Mouse (Mus musculus) spleen, adult 2 months (tissue): ENCODE measurements around the gene Comp. TPM values are rescaled to one million over a fixed set of nuclear protein-coding genes. Genes with fewer than 3 reads are reported as not detected.

Experiments used
- DNase-seq, 2 experiments: peaks; one replicate each; pipeline versions ENCODE4 v3.0.0 to v3.0.0-alpha.2; 2012 to 2021; ENCODE audit warnings: low spot score in 2 of 2, low read depth in 1 of 2
- H3K27ac ChIP-seq: fragments of 200-500 bp; 2 replicates; pipeline ENCODE4 v1.5.1; 2012; ENCODE audit warnings: low read length, inconsistent platforms; ENCODE audit not compliant: insufficient read depth
- H3K27me3 ChIP-seq: fragments of 200-500 bp; 2 replicates; pipeline ENCODE4 v1.6.1; 2012; ENCODE audit warnings: mild to moderate bottlenecking, moderate library complexity, low read length, inconsistent platforms; ENCODE audit not compliant: control insufficient read depth, insufficient read depth
- H3K36me3 ChIP-seq: fragments of 200-500 bp; 2 replicates; pipeline ENCODE4 v1.6.1; 2012; ENCODE audit warnings: mild to moderate bottlenecking, low read length, inconsistent platforms; ENCODE audit not compliant: control insufficient read depth, insufficient read depth
- H3K4me1 ChIP-seq: fragments of 200-500 bp; 2 replicates; pipeline ENCODE4 v1.6.1; 2011; ENCODE audit warnings: inconsistent platforms; ENCODE audit not compliant: control insufficient read depth, insufficient read depth, insufficient read length
- H3K4me3 ChIP-seq: fragments of 200-500 bp; 2 replicates; pipeline ENCODE4 v1.5.1; 2011; ENCODE audit warnings: mild to moderate bottlenecking, inconsistent platforms; ENCODE audit not compliant: insufficient read depth, insufficient read length; ENCODE audit errors: extremely low read depth
- CTCF ChIP-seq: fragments of 200-500 bp; IDR thresholded peaks from 2 replicates; pipeline ENCODE4 v1.5.1; 2011; ENCODE audit warnings: mild to moderate bottlenecking, inconsistent platforms; ENCODE audit not compliant: insufficient read depth, insufficient read length, insufficient replicate concordance; ENCODE audit errors: extremely low read depth
- POLR2A ChIP-seq: fragments of 200-500 bp; IDR thresholded peaks from 2 replicates; pipeline ENCODE4 v1.6.1; 2011; ENCODE audit warnings: low read depth, low read length, inconsistent platforms
- WGBS: fragments of 180-500 bp; shearing (Covaris S2); methylation state at CpG from one replicate; pipeline ENCODE4 v1.1.7; 2018; 5-methylcytosine and 5-hydroxymethylcytosine counted together
- polyA plus RNA-seq: library from polyadenylated mRNA; depleted of rRNA; stranded (reverse); fragments of >200 nt; gene quantifications from 2 replicates; pipeline ENCODE4 v1.2.3, GENCODE M21; 2012; rRNA removed

Gene Comp
- 0.46 and 0.56 TPM in 2 replicates for polyA plus RNA-seq

GRCm38 (mm10) chr8:70373397-70374317 is at the start of gene Comp:
Gene Comp (plus strand): TSS chr8:70373558.
- Histone ChIP-seq H3K36me3 (no peaks in the 10 kb centered on the region), H3K4me1 (peaks cover 21% of the 10 kb centered on the region), H3K27ac (no peak within 1 kb of the TSS), H3K4me3 (peak within 1 kb of the TSS; percentile 47; the same call in 1 of the 2 replicates), H3K27me3 (peaks cover 24% of the 10 kb centered on the region)
- DNase-seq = no peak
- TF ChIP-seq CTCF = no peak
- TF ChIP-seq POLR2A = no peak
- WGBS = 11% methylated on average over 47 of the region's 47 CpGs

- WGBS = 90% methylated on average over 3 of the region's 3 CpGs
- Histone ChIP-seq H3K27ac (no peak overlapping the region), H3K4me3 (no peak overlapping the region), H3K27me3 (no peaks in the 10 kb centered on the region), H3K36me3 (no peaks in the 10 kb centered on the region), H3K4me1 (no peaks in the 10 kb centered on the region)
- TF ChIP-seq POLR2A (no peak), CTCF (no peak)
- no peak for DNase-seq
Observed at GRCm38 (mm10) chr8:70323716-70324115, 49.6 kb upstream of the Comp start.

GRCm38 (mm10) chr8:70327512-70327911 is 45.8 kb upstream of the Comp start:
- Histone ChIP-seq H3K4me1 (no peaks in the 10 kb centered on the region), H3K27me3 (no peaks in the 10 kb centered on the region), H3K36me3 (peaks cover 16% of the 10 kb centered on the region), H3K27ac (no peak overlapping the region), H3K4me3 (no peak overlapping the region)
- TF ChIP-seq CTCF (no peak), POLR2A (no peak)
- no peak for DNase-seq
- 88% methylated on average over 6 of the region's 6 CpGs for WGBS

GRCm38 (mm10) chr8:70329124-70329834 is 44.1 kb upstream of the Comp start, which contains the start of gene Gdf1:
Gene Gdf1 (plus strand): TSS chr8:70329817.
- no peak for TF ChIP-seq CTCF
- no peak for TF ChIP-seq POLR2A
- 62% methylated on average over 14 of the region's 14 CpGs for WGBS
- no peak within 1 kb of the TSS for H3K4me3 ChIP-seq
- H3K27ac ChIP-seq = no peak within 1 kb of the TSS
- peaks cover 33% of the 10 kb centered on the region for H3K36me3 ChIP-seq
- H3K4me1 ChIP-seq = no peaks in the 10 kb centered on the region
- H3K27me3 ChIP-seq = no peaks in the 10 kb centered on the region
- no peak for DNase-seq

GRCm38 (mm10) chr8:70329835-70330740 is 43.3 kb upstream of the Comp start:
- no peak for TF ChIP-seq POLR2A
- no peak for TF ChIP-seq CTCF
- H3K4me3 ChIP-seq = no peak overlapping the region
- DNase-seq = no peak
- H3K27ac ChIP-seq = no peak overlapping the region
- 42% methylated on average over 45 of the region's 45 CpGs for WGBS
- peaks cover 41% of the 10 kb centered on the region for H3K36me3 ChIP-seq
- H3K4me1 ChIP-seq = no peaks in the 10 kb centered on the region
- no peaks in the 10 kb centered on the region for H3K27me3 ChIP-seq

- TF ChIP-seq CTCF (no peak), POLR2A (no peak)
- H3K36me3 ChIP-seq = peaks cover 46% of the 10 kb centered on the region
- no peak overlapping the region for H3K27ac ChIP-seq
- WGBS = 86% methylated on average over 53 of the region's 53 CpGs
- no peaks in the 10 kb centered on the region for H3K4me1 ChIP-seq
- DNase-seq = no peak
- no peaks in the 10 kb centered on the region for H3K27me3 ChIP-seq
- no peak overlapping the region for H3K4me3 ChIP-seq
Observed at GRCm38 (mm10) chr8:70330741-70331364, 42.5 kb upstream of the Comp start.
